In genomic region chr6:71950592-71950991, GRCm38 (mm10) we compare ENCODE assay signal across 10 mouse cellular contexts. TPM values are rescaled to one million over a fixed set of nuclear protein-coding genes. Genes with fewer than 3 reads are reported as not detected.
DNase-seq lines count a peak whose midpoint lies in the region; TF ChIP-seq lines count a peak whose summit lies in the region.
"Had no signal": no experiment of that assay in that cellular context is flagged by ENCODE, and none has a peak within 500 bp of the region (broad histone marks: within the 10 kb centered on the region; RNA-seq: fewer than 3 reads in every experiment).

No protein-coding gene starts in this region.

- no peak for TF ChIP-seq CTCF in cerebellum, adult 2 months (IDR thresholded peaks at IDR 0.05; ENCODE audit: borderline replicate concordance, insufficient read depth, low read depth, low read length)

- H3K27me3 ChIP-seq in cerebellum, adult 2 months (ENCODE audit: control insufficient read depth, insufficient read depth, low read length): no peaks in the 10 kb centered on the region
- H3K27me3 ChIP-seq: limb, embryonic 15.5 days; neural tube, embryonic 13.5 days had no signal

- no peaks in the 10 kb centered on the region; the same call in 1 of the 2 replicates for H3K4me1 ChIP-seq in cerebellum, adult 2 months (ENCODE audit: control insufficient read depth, insufficient read depth, low read length)
- H3K4me1 ChIP-seq: limb, embryonic 15.5 days; neural tube, embryonic 13.5 days had no signal

- 56% methylated on average over 3 of the region's 3 CpGs for WGBS in cerebellum, adult 2 months

- DNase-seq in cerebellum, postnatal 14 days: peak; percentile 60 to 67
- no peak for DNase-seq in cerebellum, adult 2 months
- peak; percentile 11 for DNase-seq in retina, adult 2 months (ENCODE audit: low read depth, low spot score)
- no peak for DNase-seq in retina, embryonic 14.5 days (ENCODE audit: low spot score)
- peak; percentile 88 for DNase-seq in kidney, adult 9 months
- DNase-seq in skeletal muscle tissue, adult 2 months (ENCODE audit: low read depth, low spot score): peak; percentile 64
- no peak for DNase-seq in cerebellum, adult 8-10 months
- no peak for DNase-seq in frontal cortex, postnatal 25 days (ENCODE audit: low spot score in 2 of 2)

- H3K27ac ChIP-seq in cerebellum, adult 2 months (ENCODE audit: insufficient read depth, low read length): no peak overlapping the region
- H3K27ac ChIP-seq: limb, embryonic 15.5 days; neural tube, embryonic 13.5 days had no signal

- H3K4me3 ChIP-seq in cerebellum, adult 2 months (replicated peaks; ENCODE audit: insufficient read depth, low read depth, low read length): no peak overlapping the region
- H3K4me3 ChIP-seq: limb, embryonic 15.5 days; neural tube, embryonic 13.5 days had no signal

- no peak for TF ChIP-seq POLR2A in cerebellum, adult 2 months (IDR thresholded peaks at IDR 0.05; ENCODE audit: borderline replicate concordance, insufficient read depth, low read length)

RNA-seq across cellular contexts. Expression of gene Polr1a, which starts 41.7 kb away (rescaled TPM):
- 18.9 and 19.6 TPM in 2 replicates for polyA plus RNA-seq in cerebellum, adult 2 months (2012; rRNA removed)

RNA-seq across cellular contexts. Expression of gene Ptcd3, which starts 42.0 kb away (rescaled TPM):
- polyA plus RNA-seq in cerebellum, adult 2 months (2012; rRNA removed): 64.1 and 65.6 TPM in 2 replicates

Comparison
In these comparisons a context has a peak if more than half of its experiments do, and no peak if none do; other contexts are left out.
1. DNase-seq: peak in cerebellum, postnatal 14 days (2 of 2), retina, adult 2 months (single experiment), kidney, adult 9 months (single experiment) and skeletal muscle tissue, adult 2 months (single experiment); none in cerebellum, adult 2 months (0 of 2), retina, embryonic 14.5 days (single experiment), cerebellum, adult 8-10 months (single experiment) and frontal cortex, postnatal 25 days (0 of 2).